Mouse (Mus musculus): ENCODE data around the gene Pex3. TPM values are rescaled to one million over a fixed set of nuclear protein-coding genes. Genes with fewer than 3 reads are reported as not detected.

Gene Pex3
- polyA plus RNA-seq (2016; fragmentation: Nextera tagmentation; extraction: Ambion mirVana) = 17.5 and 18.7 TPM in 2 replicates

DNA sequence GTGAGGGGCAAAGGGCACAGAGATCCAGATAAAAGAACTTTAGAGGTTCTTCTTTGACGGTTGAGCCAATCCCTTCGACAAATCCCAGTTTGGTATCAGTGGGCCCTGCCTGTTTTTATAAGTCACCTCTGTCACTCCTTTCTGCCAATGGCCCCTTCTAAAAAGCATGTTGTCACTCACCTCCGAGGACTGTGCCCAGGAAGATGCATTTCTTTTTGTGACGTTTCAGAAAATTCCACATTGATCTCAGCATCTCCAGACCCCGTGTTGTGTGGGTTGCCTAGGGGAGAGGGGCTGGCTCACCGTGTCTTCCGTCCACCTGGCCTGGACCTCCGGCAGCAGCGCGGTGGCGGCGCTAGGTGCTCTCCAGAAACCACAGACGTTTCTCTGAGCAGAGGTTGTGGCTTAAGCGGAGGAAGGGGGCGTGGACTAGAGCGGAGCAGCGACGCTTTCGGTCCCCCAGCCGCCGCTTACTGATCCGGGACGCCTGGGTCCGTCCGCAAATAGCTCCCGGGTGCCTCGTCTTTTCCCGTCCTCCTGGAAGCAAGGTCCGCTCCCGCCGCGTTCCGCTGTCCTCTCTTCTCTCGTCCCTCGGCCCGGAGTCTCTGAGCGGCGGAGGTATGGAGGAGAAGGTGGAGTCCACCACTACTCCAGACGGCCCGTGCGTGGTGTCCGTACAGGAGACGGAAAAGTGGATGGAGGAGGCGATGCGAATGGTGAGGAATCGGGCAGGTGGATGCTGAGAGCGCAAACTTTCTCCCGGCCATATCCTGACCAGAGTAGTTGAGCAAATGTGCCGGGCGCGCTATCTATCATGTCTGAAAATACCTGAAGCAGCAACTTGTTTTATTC is at the start of gene Pex3, which contains the start of gene Adat2:
Gene Pex3 (minus strand): TSS at position 497 of the 852 bp plus-strand sequence.
Gene Adat2 (plus strand): TSS at position 249 of the 852 bp plus-strand sequence.
- H3K4me1 ChIP-seq = 0 out of 2 replicates have a peak, but pooled peaks cover 4% of the 10 kb centered on the region
- DNase-seq (ENCODE audit: low spot score) = peak; percentile 95
- WGBS = under 1% methylated on average over 51 of the region's 51 CpGs
- H3K9me3 ChIP-seq = no peaks in the 10 kb centered on the region
- H3K27me3 ChIP-seq (ENCODE audit: insufficient read depth, poor library complexity, severe bottlenecking) = no peaks in the 10 kb centered on the region
- peaks cover 5% of the 10 kb centered on the region; the same call in 1 of the 2 replicates for H3K36me3 ChIP-seq
- H3K27ac ChIP-seq = peak within 1 kb of the TSS; percentile 92
- peak within 1 kb of the TSS; percentile 83 for H3K4me3 ChIP-seq

- Histone ChIP-seq H3K9me3 (peaks cover 7% of the 10 kb centered on the region), H3K4me1 (no peaks in the 10 kb centered on the region), H3K4me3 (no peak overlapping the region), H3K36me3 (no peaks in the 10 kb centered on the region), H3K27me3 (ENCODE audit: insufficient read depth, poor library complexity, severe bottlenecking) (no peaks in the 10 kb centered on the region), H3K27ac (no peak overlapping the region)
- 68% methylated on average over 2 of the region's 2 CpGs for WGBS
- DNase-seq (ENCODE audit: low spot score) = no peak
Observed at GRCm38 (mm10) chr10:13600926-13601325, 48.0 kb upstream of the Pex3 start.

DNA sequence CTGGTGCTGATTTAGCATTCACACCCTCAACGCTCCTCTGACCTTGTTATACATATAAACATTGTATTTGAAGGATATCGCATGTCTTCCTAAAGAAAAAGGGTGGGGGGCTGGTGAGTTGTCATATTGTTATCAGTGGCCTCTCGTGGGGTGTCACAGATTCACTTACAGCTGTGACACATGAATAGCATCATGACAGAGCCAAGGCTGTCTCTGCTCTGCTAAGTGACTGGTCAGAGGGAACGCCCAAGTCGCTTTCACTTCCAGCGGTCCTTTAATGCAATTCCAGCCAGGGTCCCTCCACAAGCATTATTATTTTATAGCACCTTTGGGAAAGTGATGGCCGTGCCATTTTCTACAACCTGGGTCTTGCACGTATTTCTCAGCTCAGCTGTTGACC is 44.5 kb upstream of the Pex3 start:
- no peak overlapping the region for H3K27ac ChIP-seq
- 76% methylated on average over 8 of the region's 8 CpGs for WGBS
- no peak for DNase-seq (ENCODE audit: low spot score)
- H3K4me1 ChIP-seq = no peaks in the 10 kb centered on the region
- peaks cover 7% of the 10 kb centered on the region for H3K9me3 ChIP-seq
- no peaks in the 10 kb centered on the region for H3K27me3 ChIP-seq (ENCODE audit: insufficient read depth, poor library complexity, severe bottlenecking)
- H3K4me3 ChIP-seq = no peak overlapping the region
- H3K36me3 ChIP-seq = no peaks in the 10 kb centered on the region

- H3K4me3 ChIP-seq = no peak overlapping the region
- H3K4me1 ChIP-seq = no peaks in the 10 kb centered on the region
- DNase-seq (ENCODE audit: low spot score) = no peak
- H3K27ac ChIP-seq = no peak overlapping the region
- H3K27me3 ChIP-seq (ENCODE audit: insufficient read depth, poor library complexity, severe bottlenecking) = no peaks in the 10 kb centered on the region
- H3K36me3 ChIP-seq = no peaks in the 10 kb centered on the region
- 82% methylated on average over 9 of the region's 9 CpGs for WGBS
- peaks cover 7% of the 10 kb centered on the region for H3K9me3 ChIP-seq
Observed at GRCm38 (mm10) chr10:13596866-13597265, 43.9 kb upstream of the Pex3 start.

- WGBS = 51% methylated on average over 3 of the region's 3 CpGs
- Histone ChIP-seq H3K4me1 (no peaks in the 10 kb centered on the region), H3K9me3 (peaks cover 7% of the 10 kb centered on the region), H3K36me3 (no peaks in the 10 kb centered on the region), H3K27ac (no peak overlapping the region), H3K27me3 (ENCODE audit: insufficient read depth, poor library complexity, severe bottlenecking) (no peaks in the 10 kb centered on the region), H3K4me3 (no peak overlapping the region)
- DNase-seq (ENCODE audit: low spot score) = no peak
Observed at GRCm38 (mm10) chr10:13596073-13596472, 43.1 kb upstream of the Pex3 start.

DNA sequence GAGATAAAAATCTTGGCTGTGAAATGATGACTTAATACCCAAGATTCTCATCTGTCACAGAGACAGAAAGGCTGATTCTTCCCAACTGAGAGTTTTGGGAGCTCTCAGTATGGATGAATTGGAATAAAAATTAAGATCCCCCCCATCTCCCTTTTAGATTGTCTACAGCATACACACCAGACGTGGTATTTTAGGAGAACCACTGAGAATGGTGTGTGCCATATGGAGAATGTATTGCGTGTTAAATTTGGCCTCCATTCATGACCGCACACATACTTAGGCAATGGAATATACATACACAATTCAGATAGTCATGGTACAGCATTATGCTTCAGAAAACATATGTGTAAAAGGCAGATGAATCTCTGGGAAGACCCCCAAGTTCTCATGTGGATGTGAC is 40.6 kb upstream of the Pex3 start:
- WGBS = 89% methylated on average over 3 of the region's 3 CpGs
- Histone ChIP-seq H3K27ac (no peak overlapping the region), H3K4me3 (no peak overlapping the region), H3K27me3 (ENCODE audit: insufficient read depth, poor library complexity, severe bottlenecking) (no peaks in the 10 kb centered on the region), H3K4me1 (no peaks in the 10 kb centered on the region), H3K9me3 (no peaks in the 10 kb centered on the region), H3K36me3 (no peaks in the 10 kb centered on the region)
- DNase-seq (ENCODE audit: low spot score) = no peak

DNA sequence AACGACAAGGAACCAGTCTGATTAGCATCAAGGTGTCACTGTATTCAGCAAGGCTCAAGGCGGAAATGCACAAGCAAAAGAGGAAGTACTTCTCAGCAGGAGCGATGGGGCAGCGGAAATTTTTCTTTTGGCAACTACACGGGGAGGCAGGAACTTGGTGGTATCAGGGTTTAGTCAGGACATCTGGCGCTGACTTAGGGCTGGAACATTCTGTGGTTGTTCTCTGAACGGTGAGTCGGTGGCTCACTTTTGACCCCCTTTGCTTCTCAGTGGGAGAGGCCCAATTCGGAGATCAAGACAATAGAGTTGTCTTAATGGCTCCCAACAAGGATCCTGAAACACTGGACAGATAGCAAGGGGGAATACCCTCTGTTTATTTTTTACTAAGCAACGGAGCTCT is 39.3 kb upstream of the Pex3 start:
- no peak overlapping the region for H3K4me3 ChIP-seq
- no peak for DNase-seq (ENCODE audit: low spot score)
- H3K4me1 ChIP-seq = no peaks in the 10 kb centered on the region
- no peaks in the 10 kb centered on the region for H3K27me3 ChIP-seq (ENCODE audit: insufficient read depth, poor library complexity, severe bottlenecking)
- H3K36me3 ChIP-seq = no peaks in the 10 kb centered on the region
- H3K9me3 ChIP-seq = no peaks in the 10 kb centered on the region
- no peak overlapping the region for H3K27ac ChIP-seq
- WGBS = 88% methylated on average over 10 of the region's 10 CpGs

DNA sequence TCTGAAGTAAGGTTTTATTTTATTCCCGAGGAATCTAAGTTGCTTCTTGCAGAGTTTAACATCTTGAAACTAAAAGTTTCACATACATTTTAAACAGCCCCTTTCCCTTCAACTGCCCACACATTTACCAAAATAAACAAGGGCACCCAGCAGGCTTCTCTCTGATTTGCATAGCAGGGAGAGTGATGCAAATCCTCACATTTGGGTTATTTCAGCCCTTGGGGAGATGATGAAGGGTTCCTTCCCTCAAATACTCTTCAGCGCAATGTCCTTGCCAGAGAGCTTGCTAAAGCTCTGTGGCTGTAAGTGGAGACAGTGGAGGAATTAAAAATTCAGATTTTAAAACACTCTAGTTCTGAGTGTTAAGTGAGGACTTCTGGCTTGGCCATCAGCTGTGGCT is 35.0 kb upstream of the Pex3 start:
- no peaks in the 10 kb centered on the region for H3K9me3 ChIP-seq
- no peaks in the 10 kb centered on the region for H3K36me3 ChIP-seq
- no peak overlapping the region for H3K27ac ChIP-seq
- WGBS = 61% methylated on average over 2 of the region's 2 CpGs
- DNase-seq (ENCODE audit: low spot score) = no peak
- H3K27me3 ChIP-seq (ENCODE audit: insufficient read depth, poor library complexity, severe bottlenecking) = no peaks in the 10 kb centered on the region
- no peaks in the 10 kb centered on the region for H3K4me1 ChIP-seq
- no peak overlapping the region for H3K4me3 ChIP-seq

GRCm38 (mm10) chr10:13577123-13577522 is 24.2 kb upstream of the Pex3 start:
- no peak overlapping the region for H3K4me3 ChIP-seq
- no peaks in the 10 kb centered on the region for H3K36me3 ChIP-seq
- H3K27ac ChIP-seq = no peak overlapping the region
- H3K9me3 ChIP-seq = no peaks in the 10 kb centered on the region
- no peak for DNase-seq (ENCODE audit: low spot score)
- H3K27me3 ChIP-seq (ENCODE audit: insufficient read depth, poor library complexity, severe bottlenecking) = no peaks in the 10 kb centered on the region
- 72% methylated on average over 7 of the region's 7 CpGs for WGBS
- no peaks in the 10 kb centered on the region for H3K4me1 ChIP-seq

DNA sequence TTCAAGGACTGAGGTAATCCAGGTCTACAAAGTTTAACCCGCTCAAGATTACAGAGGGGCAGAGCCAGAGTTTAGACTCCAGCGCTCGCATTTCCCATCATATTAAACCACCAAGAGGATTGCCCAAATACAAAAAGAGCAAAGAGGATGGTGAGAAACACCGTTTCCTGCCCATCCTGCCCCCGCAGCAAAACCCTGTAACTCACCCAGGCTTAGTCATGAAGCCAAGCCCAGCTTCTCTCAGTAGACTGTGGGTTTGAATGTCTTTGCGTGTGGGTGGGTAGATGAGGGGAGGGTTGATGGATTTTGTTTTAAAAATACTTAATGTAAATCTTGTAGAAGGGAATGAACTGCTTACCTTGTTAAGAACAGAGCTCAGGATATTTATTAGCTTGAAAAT is 19.5 kb upstream of the Pex3 start:
- Histone ChIP-seq H3K36me3 (no peaks in the 10 kb centered on the region), H3K27me3 (ENCODE audit: insufficient read depth, poor library complexity, severe bottlenecking) (no peaks in the 10 kb centered on the region), H3K9me3 (no peaks in the 10 kb centered on the region), H3K27ac (no peak overlapping the region), H3K4me1 (no peaks in the 10 kb centered on the region), H3K4me3 (no peak overlapping the region)
- 79% methylated on average over 6 of the region's 6 CpGs for WGBS
- DNase-seq (ENCODE audit: low spot score) = no peak

DNA sequence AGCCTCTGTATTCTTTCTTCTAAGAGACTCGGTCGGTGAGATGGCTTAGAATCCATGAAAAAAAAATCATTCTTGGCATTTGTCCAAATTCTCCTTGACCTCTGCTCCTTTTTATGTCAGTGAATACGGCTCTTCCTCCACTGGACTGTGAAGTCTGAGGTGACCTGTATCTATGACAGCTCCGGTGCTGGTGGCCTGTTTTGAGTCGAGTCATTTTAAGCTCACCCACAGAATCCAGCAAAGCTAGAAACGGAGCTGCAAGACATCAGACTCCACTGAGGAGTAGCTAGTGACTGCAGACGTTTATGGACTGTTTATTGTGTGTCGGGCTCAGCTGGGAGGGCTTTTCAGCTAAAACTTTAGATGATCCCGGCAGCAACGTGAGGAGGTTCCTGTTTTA is 19.1 kb upstream of the Pex3 start:
- H3K27me3 ChIP-seq (ENCODE audit: insufficient read depth, poor library complexity, severe bottlenecking) = no peaks in the 10 kb centered on the region
- H3K4me3 ChIP-seq = no peak overlapping the region
- no peaks in the 10 kb centered on the region for H3K4me1 ChIP-seq
- H3K36me3 ChIP-seq = no peaks in the 10 kb centered on the region
- no peak overlapping the region for H3K27ac ChIP-seq
- WGBS = 63% methylated on average over 10 of the region's 10 CpGs
- H3K9me3 ChIP-seq = no peaks in the 10 kb centered on the region
- no peak for DNase-seq (ENCODE audit: low spot score)

GRCm38 (mm10) chr10:13570697-13571538 is 18.0 kb upstream of the Pex3 start:
- H3K27me3 ChIP-seq (ENCODE audit: insufficient read depth, poor library complexity, severe bottlenecking) = no peaks in the 10 kb centered on the region
- H3K4me1 ChIP-seq = no peaks in the 10 kb centered on the region
- H3K27ac ChIP-seq = no peak overlapping the region
- H3K4me3 ChIP-seq = no peak overlapping the region
- H3K9me3 ChIP-seq = no peaks in the 10 kb centered on the region
- DNase-seq (ENCODE audit: low spot score) = no peak
- 78% methylated on average over 9 of the region's 9 CpGs for WGBS
- no peaks in the 10 kb centered on the region for H3K36me3 ChIP-seq

DNA sequence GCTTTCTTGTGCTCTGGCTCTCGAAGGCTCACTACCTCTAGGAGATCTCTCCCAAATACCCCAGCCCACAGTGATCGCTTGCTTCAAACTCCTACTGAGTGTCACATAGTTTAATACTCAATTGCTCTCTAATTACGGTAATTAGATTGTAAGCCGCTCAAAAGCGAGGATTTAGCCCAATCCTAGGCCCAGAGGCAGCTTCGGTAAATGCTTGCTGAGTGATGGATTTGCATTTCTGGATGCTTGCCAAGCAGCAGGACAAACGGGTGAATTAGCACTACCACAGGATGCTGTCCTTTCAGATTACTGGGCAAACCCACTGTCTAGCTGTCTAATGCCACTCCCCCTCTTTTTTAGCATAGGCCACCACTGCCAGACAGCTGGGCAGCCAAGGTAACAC is 16.9 kb upstream of the Pex3 start:
- Histone ChIP-seq H3K27me3 (ENCODE audit: insufficient read depth, poor library complexity, severe bottlenecking) (no peaks in the 10 kb centered on the region), H3K9me3 (no peaks in the 10 kb centered on the region), H3K4me1 (0 out of 2 replicates have a peak, but pooled peaks cover 1% of the 10 kb centered on the region), H3K36me3 (no peaks in the 10 kb centered on the region), H3K4me3 (no peak overlapping the region), H3K27ac (no peak overlapping the region)
- no peak for DNase-seq (ENCODE audit: low spot score)
- WGBS = 57% methylated on average over 7 of the region's 7 CpGs
